Mouse (Mus musculus) macrophage (primary cell): ENCODE results near the gene Liph. TPM values are rescaled to one million over a fixed set of nuclear protein-coding genes. Genes with fewer than 3 reads are reported as not detected.

Experiments
- H3K27ac ChIP-seq: fragments of 350-480 bp; formaldehyde crosslinking; 2 replicates; pipeline ENCODE4 v1.9.0; 2021
- H3K36me3 ChIP-seq: fragments of 350-480 bp; formaldehyde crosslinking; 2 replicates; pipeline ENCODE4 v1.9.0; 2021; ENCODE audit errors: inconsistent target
- H3K4me3 ChIP-seq: fragments of 350-480 bp; formaldehyde crosslinking; 2 replicates; pipeline ENCODE4 v1.9.0; 2021; ENCODE audit errors: inconsistent target
- H3K79me2 ChIP-seq: fragments of 350-480 bp; formaldehyde crosslinking; 2 replicates; pipeline ENCODE4 v1.9.0; 2021; ENCODE audit errors: inconsistent target
- WGBS: methylation state at CpG from one replicate; pipeline ENCODE4 v1.1.7; 2026; ENCODE audit warnings: inconsistent platforms; ENCODE audit not compliant: missing documents; 5-methylcytosine and 5-hydroxymethylcytosine counted together
- polyA plus RNA-seq: library from polyadenylated mRNA; stranded (reverse); fragments of 250-400 nt; gene quantifications from 3 replicates; pipeline ENCODE4 v1.2.4, GENCODE M21; 2018; ENCODE audit warnings: inconsistent platforms
- total RNA-seq, 78 experiments: library from RNA; depleted of rRNA; stranded (reverse); fragments of 250-400 nt; gene quantifications; 1 replicate in 9 of 78; 2 replicates in 24 of 78; 3 replicates in 43 of 78; 4 replicates in 2 of 78; pipeline ENCODE4 v1.2.4; 2018; ENCODE audit warnings: inconsistent platforms in 56 of 78

The Liph gene
- 1 to 10 TPM in 2 of 26 experiments, under 1 TPM in 11, not detected in 13; 0.19 to 1.8 (median 0.67) TPM for total RNA-seq (2018; cell fraction: chromatin; rRNA removed)
- total RNA-seq (2018; cell fraction: cytosol; rRNA removed) = under 1 TPM; 0.04 to 0.33 (median 0.19) TPM
- 1 to 10 TPM in 2 of 26 experiments, under 1 TPM in 20, not detected in 4; 0.20 to 1.4 (median 0.56) TPM for total RNA-seq (2018; cell fraction: nucleus; rRNA removed)
- polyA plus RNA-seq = 0.11 to 0.20 TPM (median 0.19 TPM) in 3 replicates

DNA sequence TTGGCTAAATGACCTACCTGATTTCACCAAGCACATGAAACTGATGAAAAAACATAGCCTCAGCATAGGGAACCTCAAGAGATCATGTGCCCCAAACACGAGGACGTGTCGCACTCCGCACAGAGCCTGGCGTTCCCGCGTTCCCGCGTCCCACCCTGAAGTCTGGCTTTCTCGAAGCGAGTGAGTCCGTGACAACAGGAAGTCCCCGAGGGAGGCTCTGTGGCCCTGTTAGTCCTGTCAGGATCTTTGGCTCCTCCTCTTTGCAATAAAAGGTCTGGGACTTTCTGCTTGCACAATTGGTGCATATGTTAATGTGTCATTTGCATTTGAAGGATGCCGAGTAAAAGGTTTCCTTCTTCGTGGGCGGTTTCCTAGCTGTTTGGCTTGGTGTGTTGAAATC lies at the start of gene Liph:
Gene Liph, minus strand, starts transcription at position 360 of the 400 bp plus-strand sequence.
- no peak within 1 kb of the TSS for H3K4me3 ChIP-seq
- H3K79me2 ChIP-seq = no peaks in the 10 kb centered on the region
- no peaks in the 10 kb centered on the region for H3K36me3 ChIP-seq
- 19% methylated on average over 16 of the region's 16 CpGs for WGBS
- no peak within 1 kb of the TSS for H3K27ac ChIP-seq

- peaks cover 41% of the 10 kb centered on the region for H3K36me3 ChIP-seq
- no peak overlapping the region for H3K4me3 ChIP-seq
- WGBS = 11% methylated on average over 4 of the region's 4 CpGs
- H3K27ac ChIP-seq = no peak overlapping the region
- no peaks in the 10 kb centered on the region for H3K79me2 ChIP-seq
Measured at GRCm38 (mm10) chr16:22043830-22044229, 48.4 kb upstream of the Liph start.

DNA sequence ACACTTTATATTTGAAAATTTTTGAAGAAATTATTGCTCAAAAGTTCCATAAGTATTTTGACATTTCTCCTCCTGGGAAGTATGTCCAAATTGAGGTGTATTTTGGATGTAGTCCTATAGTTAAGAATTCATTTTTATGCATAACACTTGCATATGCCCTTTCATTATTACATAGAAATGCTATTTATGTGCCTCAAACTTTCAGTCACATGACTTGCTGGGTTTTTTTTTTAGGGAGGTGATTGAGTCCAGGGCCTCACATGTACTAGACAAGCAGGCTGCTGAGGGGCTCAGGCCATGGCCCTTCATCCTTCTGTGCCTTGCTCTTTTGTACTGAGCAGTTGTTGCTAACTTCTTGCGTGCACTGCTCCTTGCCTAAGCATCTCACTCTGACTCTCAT lies 44.5 kb upstream of the Liph start:
- no peak overlapping the region for H3K27ac ChIP-seq
- H3K4me3 ChIP-seq = no peak overlapping the region
- no peaks in the 10 kb centered on the region for H3K79me2 ChIP-seq
- H3K36me3 ChIP-seq = peaks cover 34% of the 10 kb centered on the region
- WGBS = 100% methylated on average over 1 of the region's 1 CpGs

- H3K27ac ChIP-seq = no peak overlapping the region
- H3K36me3 ChIP-seq = peaks cover 34% of the 10 kb centered on the region
- 79% methylated on average over 10 of the region's 10 CpGs for WGBS
- H3K79me2 ChIP-seq = no peaks in the 10 kb centered on the region
- no peak overlapping the region for H3K4me3 ChIP-seq
Measured at GRCm38 (mm10) chr16:22038554-22038953, 43.1 kb upstream of the Liph start.

DNA sequence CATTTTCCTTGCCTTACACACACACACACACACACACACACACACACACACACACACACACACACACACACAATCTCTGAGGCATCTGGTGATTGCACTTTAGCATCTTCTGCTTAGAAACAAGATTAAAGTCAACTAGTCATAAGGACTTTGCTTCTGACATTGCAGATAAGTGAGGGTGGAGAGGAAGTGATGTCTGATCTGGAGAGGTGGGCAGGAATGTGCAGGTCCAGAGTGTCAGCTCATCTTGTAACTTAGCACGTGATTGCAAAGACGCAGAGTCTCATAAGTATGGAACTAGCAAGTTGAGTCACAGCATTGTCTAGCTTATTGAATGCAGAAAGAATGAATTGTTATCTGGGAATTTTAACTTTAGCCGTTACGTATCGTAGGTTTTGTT lies 32.0 kb upstream of the Liph start:
- Histone ChIP-seq H3K27ac (peak overlapping the region; percentile 37), H3K36me3 (peaks cover 49% of the 10 kb centered on the region), H3K79me2 (peaks cover under 1% of the 10 kb centered on the region; the same call in 1 of the 2 replicates), H3K4me3 (no peak overlapping the region)
- 92% methylated on average over 5 of the region's 5 CpGs for WGBS

GRCm38 (mm10) chr16:22022122-22022521 lies 26.7 kb upstream of the Liph start:
- 100% methylated on average over 2 of the region's 2 CpGs for WGBS
- peaks cover 8% of the 10 kb centered on the region; the same call in 1 of the 2 replicates for H3K79me2 ChIP-seq

DNA sequence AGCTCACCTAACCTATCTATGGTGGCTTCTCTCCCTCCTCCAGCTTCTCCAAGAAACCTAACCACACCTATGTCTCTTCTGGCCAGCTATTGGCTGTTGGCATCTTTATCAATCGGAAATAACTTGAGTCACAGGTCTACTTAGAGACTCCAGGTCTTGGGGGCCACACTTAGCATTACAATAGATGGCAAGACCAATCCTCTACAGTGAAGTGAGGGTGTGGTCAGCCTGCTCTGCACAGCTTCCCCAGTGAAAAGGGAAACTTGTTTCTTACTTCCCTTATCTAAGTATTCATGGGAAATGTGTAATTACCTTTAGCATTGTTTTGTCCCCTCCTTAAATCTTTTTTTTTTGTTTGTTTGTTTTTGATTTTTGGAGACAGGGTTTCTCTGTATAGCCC lies 20.1 kb upstream of the Liph start:
- WGBS = 79% methylated on average over 1 of the region's 1 CpGs

More at GRCm38 (mm10) chr16:22022122-22022521, 26.7 kb upstream of the Liph start:
- H3K36me3 ChIP-seq = peaks cover 83% of the 10 kb centered on the region
- no peak overlapping the region for H3K4me3 ChIP-seq
- H3K27ac ChIP-seq = no peak overlapping the region

DNA sequence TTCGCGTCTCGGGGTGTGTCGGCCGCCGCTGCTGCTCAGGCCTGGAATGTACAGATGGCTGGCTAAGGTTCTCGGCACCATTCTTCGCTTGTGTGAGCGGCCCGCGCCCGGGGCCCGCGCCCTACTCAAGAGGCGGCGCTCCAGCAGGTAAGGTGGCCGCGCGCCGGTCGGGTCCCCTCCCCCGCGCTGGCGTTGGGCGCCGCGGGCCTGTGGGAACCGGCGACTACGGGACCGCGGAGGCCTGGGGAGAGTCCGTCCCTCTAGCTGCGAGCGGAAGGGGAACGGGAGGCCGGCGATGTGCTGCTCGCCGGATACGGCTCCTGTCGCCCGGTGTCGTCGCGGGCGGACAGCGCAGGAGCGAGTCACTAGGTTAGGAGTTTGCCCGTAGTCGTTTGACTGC lies 14.1 kb upstream of the Liph start:
- H3K27ac ChIP-seq = peak overlapping the region; percentile 34
- peak overlapping the region; percentile 62 for H3K4me3 ChIP-seq
- no peaks in the 10 kb centered on the region; the same call in 1 of the 2 replicates for H3K36me3 ChIP-seq
- under 1% methylated on average over 49 of the region's 51 CpGs for WGBS
- peaks cover 49% of the 10 kb centered on the region for H3K79me2 ChIP-seq

More for the DNA sequence above, 20.1 kb upstream of the Liph start:
- H3K79me2 ChIP-seq = peaks cover 66% of the 10 kb centered on the region
- H3K4me3 ChIP-seq = no peak overlapping the region
- peaks cover 45% of the 10 kb centered on the region for H3K36me3 ChIP-seq
- H3K27ac ChIP-seq = no peak overlapping the region

DNA sequence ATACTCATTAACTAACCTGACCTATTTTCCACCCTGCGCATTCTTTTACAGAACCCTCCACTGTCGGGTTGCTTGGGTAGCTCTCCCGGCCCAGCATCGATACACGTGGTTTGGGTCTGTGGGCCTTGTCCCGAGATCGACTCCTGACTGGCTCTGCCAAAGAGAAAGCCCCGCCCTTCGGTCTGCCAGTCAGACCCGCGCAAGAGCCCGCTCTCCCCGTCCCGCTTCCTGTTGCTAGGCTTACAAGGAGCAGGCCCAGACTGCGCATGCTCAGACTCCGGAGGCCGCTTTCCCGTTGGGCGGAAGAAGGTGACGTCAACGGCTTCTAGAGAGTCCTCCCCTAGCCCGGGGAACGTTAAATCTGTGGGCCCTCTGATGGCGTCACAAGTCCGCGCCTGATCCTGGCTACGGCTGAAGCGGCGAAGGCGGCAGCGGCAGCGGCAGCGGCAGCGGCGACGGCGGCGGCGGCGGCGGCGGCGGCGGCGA lies 13.7 kb upstream of the Liph start, which contains the start of gene Senp2:
Gene Senp2, plus strand, starts transcription at position 386 of the 486 bp plus-strand sequence.
- WGBS = 1% methylated on average over 45 of the region's 45 CpGs
- Histone ChIP-seq H3K27ac (peak within 1 kb of the TSS; percentile 34), H3K79me2 (peaks cover 44% of the 10 kb centered on the region), H3K36me3 (no peaks in the 10 kb centered on the region; the same call in 1 of the 2 replicates), H3K4me3 (peak within 1 kb of the TSS; percentile 62)

DNA sequence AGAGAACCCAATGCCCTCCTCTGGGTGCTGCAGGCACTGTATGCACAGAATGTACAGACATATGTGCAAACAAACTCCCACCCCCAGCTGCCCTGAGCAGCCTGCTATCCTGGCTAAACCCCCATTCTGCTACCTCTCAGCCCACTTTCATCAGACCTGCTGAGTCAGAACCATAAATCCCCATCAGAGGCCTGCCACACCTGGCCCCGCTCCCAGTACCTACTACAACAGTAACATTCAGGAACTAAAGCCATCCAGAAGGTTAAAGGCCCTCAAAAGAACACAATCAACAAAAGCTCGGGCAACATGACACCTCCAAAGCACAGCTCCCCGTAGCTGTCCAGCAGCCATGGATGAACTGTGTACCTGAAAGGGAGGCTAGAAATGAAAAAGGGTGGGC lies 6.1 kb upstream of the Liph start:
- Histone ChIP-seq H3K79me2 (no peaks in the 10 kb centered on the region), H3K4me3 (no peak overlapping the region), H3K36me3 (no peaks in the 10 kb centered on the region), H3K27ac (no peak overlapping the region)
- 65% methylated on average over 3 of the region's 3 CpGs for WGBS

GRCm38 (mm10) chr16:22001172-22001571 lies 5.7 kb upstream of the Liph start:
- H3K36me3 ChIP-seq = no peaks in the 10 kb centered on the region
- H3K27ac ChIP-seq = no peak overlapping the region
- WGBS = 80% methylated on average over 4 of the region's 4 CpGs
- H3K79me2 ChIP-seq = no peaks in the 10 kb centered on the region
- H3K4me3 ChIP-seq = no peak overlapping the region

- Histone ChIP-seq H3K79me2 (no peaks in the 10 kb centered on the region), H3K27ac (no peak overlapping the region), H3K36me3 (no peaks in the 10 kb centered on the region), H3K4me3 (no peak overlapping the region)
- WGBS = 92% methylated on average over 4 of the region's 4 CpGs
Measured at GRCm38 (mm10) chr16:21999941-22000690, 4.7 kb upstream of the Liph start.

GRCm38 (mm10) chr16:21998061-21998460 lies 2.6 kb upstream of the Liph start:
- Histone ChIP-seq H3K36me3 (no peaks in the 10 kb centered on the region), H3K27ac (no peak overlapping the region), H3K4me3 (no peak overlapping the region), H3K79me2 (no peaks in the 10 kb centered on the region)
- WGBS = 47% methylated on average over 5 of the region's 5 CpGs

DNA sequence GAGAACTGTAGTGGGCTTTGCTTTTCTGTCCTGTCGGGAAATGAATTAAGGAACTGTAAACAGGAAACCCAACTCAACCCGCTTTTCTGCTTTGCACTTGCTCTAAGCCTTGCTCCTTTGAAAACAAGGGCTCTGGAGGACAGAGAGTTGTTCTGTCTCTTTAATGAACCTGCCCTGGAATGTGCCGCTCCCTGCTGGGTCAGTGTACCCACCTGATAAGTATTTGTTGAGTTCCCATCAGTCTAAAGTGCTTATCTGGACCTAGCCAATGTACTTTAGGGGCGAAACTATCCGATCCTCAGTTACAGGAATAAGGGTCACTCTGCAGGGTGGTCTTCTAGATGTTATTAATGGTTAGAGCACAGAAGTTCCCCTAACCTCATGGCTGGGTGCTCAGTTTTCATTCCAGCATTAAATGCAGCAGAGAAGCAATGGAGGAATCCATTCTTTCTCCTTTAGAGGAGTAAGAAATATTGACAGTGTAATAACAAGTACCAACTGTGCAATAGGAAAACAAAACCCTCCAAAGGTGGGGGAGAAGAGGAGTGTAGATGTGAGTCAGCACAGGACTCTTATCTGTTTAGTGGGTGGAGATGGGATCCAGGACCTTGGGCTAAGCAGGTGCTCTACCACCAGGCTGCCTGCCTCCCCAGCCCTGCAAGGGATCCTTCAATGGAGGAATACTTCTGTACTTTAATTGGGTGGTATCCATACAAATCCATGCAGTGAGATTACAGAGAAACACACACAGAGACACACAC lies 1.6 kb upstream of the Liph start:
- no peak overlapping the region for H3K27ac ChIP-seq
- no peak overlapping the region for H3K4me3 ChIP-seq
- no peaks in the 10 kb centered on the region for H3K79me2 ChIP-seq
- H3K36me3 ChIP-seq = no peaks in the 10 kb centered on the region
- WGBS = 60% methylated on average over 5 of the region's 5 CpGs
